Mouse (Mus musculus): ENCODE results near the gene Casp1. TPM values are rescaled to one million over a fixed set of nuclear protein-coding genes. Genes with fewer than 3 reads are reported as not detected.

The Casp1 gene
- polyA plus RNA-seq, 1 experiment = not detected

GRCm38 (mm10) chr9:5347381-5347780, 49.1 kb downstream of the Casp1 start:
- H3K4me3 ChIP-seq (ENCODE audit: insufficient read depth, low read depth, low read length) = no peak overlapping the region

GRCm38 (mm10) chr9:5353673-5354072, 55.4 kb downstream of the Casp1 start:
- WGBS = 91% methylated on average over 2 of the region's 2 CpGs
- no peak for TF ChIP-seq CTCF (IDR thresholded peaks at IDR 0.05; ENCODE audit: insufficient read depth, low read depth, low read length)

More at GRCm38 (mm10) chr9:5347381-5347780, 49.1 kb downstream of the Casp1 start:
- Histone ChIP-seq H3K27ac (ENCODE audit: insufficient read depth, low read depth, low read length) (no peak overlapping the region), H3K4me1 (ENCODE audit: control insufficient read depth, insufficient read depth, low read length) (no peaks in the 10 kb centered on the region)
- WGBS = 90% methylated on average over 4 of the region's 4 CpGs
- no peak for TF ChIP-seq CTCF (IDR thresholded peaks at IDR 0.05; ENCODE audit: insufficient read depth, low read depth, low read length)
- no peak for TF ChIP-seq POLR2A (IDR thresholded peaks at IDR 0.05; ENCODE audit: insufficient read depth, low read depth, low read length)

GRCm38 (mm10) chr9:5356801-5357200, 58.5 kb downstream of the Casp1 start:
- no peaks in the 10 kb centered on the region for H3K4me1 ChIP-seq (ENCODE audit: control insufficient read depth, insufficient read depth, low read length)
- TF ChIP-seq POLR2A (IDR thresholded peaks at IDR 0.05; ENCODE audit: insufficient read depth, low read depth, low read length) = no peak
- TF ChIP-seq CTCF (IDR thresholded peaks at IDR 0.05; ENCODE audit: insufficient read depth, low read depth, low read length) = no peak
- H3K27ac ChIP-seq (ENCODE audit: insufficient read depth, low read depth, low read length) = no peak overlapping the region
- H3K4me3 ChIP-seq (ENCODE audit: insufficient read depth, low read depth, low read length) = no peak overlapping the region

More at GRCm38 (mm10) chr9:5353673-5354072, 55.4 kb downstream of the Casp1 start:
- Histone ChIP-seq H3K4me3 (ENCODE audit: insufficient read depth, low read depth, low read length) (no peak overlapping the region), H3K4me1 (ENCODE audit: control insufficient read depth, insufficient read depth, low read length) (no peaks in the 10 kb centered on the region), H3K27ac (ENCODE audit: insufficient read depth, low read depth, low read length) (no peak overlapping the region)

Other genes starting within 250 kb of the Casp1 start
- gene Casp4, start 10.3 kb downstream of the Casp1 start, polyA plus RNA-seq (2012; ENCODE audit: insufficient read depth, insufficient read length, low replicate concordance, missing spikeins) = not detected in 2 replicates
- gene Casp12, start 46.9 kb downstream of the Casp1 start, polyA plus RNA-seq (2012; ENCODE audit: insufficient read depth, insufficient read length, low replicate concordance, missing spikeins) = not detected in 2 replicates